In the genomic region with DNA sequence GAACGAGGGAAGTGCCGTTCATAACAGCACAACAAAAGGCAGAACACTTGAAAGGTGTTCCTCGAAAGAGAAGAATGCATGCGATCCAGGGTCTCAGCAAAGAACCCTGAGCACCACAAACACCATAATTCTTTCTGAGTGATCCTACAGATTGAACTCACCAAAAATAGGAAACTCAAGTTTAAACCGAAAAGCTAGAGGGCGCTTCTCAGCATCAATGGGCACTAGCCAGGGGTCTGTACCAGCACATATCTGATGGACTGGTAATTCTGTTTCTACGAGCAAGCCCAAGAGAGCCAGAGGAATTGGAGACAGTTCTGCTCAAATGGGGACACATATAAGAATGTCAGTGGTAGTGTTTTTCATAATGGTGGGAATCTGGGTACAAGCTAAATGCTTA, we compare ENCODE assay signal across 20 mouse cellular contexts.
DNase-seq lines count a peak whose midpoint lies in the region; ATAC-seq and TF ChIP-seq lines count a peak whose summit lies in the region.
"Had no signal": no experiment of that assay in that cellular context is flagged by ENCODE, and none has a peak within 500 bp of the region (broad histone marks: within the 10 kb centered on the region; RNA-seq: fewer than 3 reads in every experiment).

No protein-coding gene starts in this region.

- no peak overlapping the region for H3K4me2 ChIP-seq in intestine, postnatal 0 days (replicated peaks; ENCODE audit: low read depth)
- no peak overlapping the region for H3K4me2 ChIP-seq in intestine, embryonic 15.5 days (replicated peaks)
- H3K4me2 ChIP-seq in midbrain, postnatal 0 days (ENCODE audit: low read depth, low read length, poor library complexity, severe bottlenecking) = no peak overlapping the region
- H3K4me2 ChIP-seq in midbrain, embryonic 16.5 days (ENCODE audit: low read length) = no peak overlapping the region
- H3K4me2 ChIP-seq: embryonic facial prominence, embryonic 13.5 days; forebrain, embryonic 13.5 days had no signal

- intact Hi-C loops in gastrocnemius, adult 2 months (cut with DNase I) = no loop called here

- H3K27ac ChIP-seq in gastrocnemius, adult 2 months = no peak overlapping the region
- H3K27ac ChIP-seq in intestine, postnatal 0 days (ENCODE audit: low read depth, low read length) = no peak overlapping the region
- H3K27ac ChIP-seq in intestine, embryonic 15.5 days = no peak overlapping the region
- no peak overlapping the region for H3K27ac ChIP-seq in midbrain, postnatal 0 days (ENCODE audit: low read depth, low read length)
- no peak overlapping the region for H3K27ac ChIP-seq in midbrain, embryonic 16.5 days (ENCODE audit: low read length)
- H3K27ac ChIP-seq: embryonic facial prominence, embryonic 13.5 days; forebrain, embryonic 13.5 days; heart, embryonic 10.5 days had no signal

- no peaks in the 10 kb centered on the region for H3K4me1 ChIP-seq in intestine, postnatal 0 days (replicated peaks; ENCODE audit: control insufficient read depth, insufficient read depth, low read length)
- peaks cover 8% of the 10 kb centered on the region; the same call in 1 of the 2 replicates for H3K4me1 ChIP-seq in intestine, embryonic 15.5 days (replicated peaks)
- H3K4me1 ChIP-seq in midbrain, postnatal 0 days (ENCODE audit: insufficient read depth, low read length) = peaks cover 14% of the 10 kb centered on the region
- H3K4me1 ChIP-seq in midbrain, embryonic 16.5 days (ENCODE audit: control insufficient read depth, insufficient read depth, low read length) = peaks cover 57% of the 10 kb centered on the region

- no peak overlapping the region for H3K4me3 ChIP-seq in gastrocnemius, adult 2 months
- no peak overlapping the region for H3K4me3 ChIP-seq in intestine, postnatal 0 days (ENCODE audit: low read depth, low read length)
- H3K4me3 ChIP-seq in intestine, embryonic 15.5 days (replicated peaks) = no peak overlapping the region
- H3K4me3 ChIP-seq in midbrain, postnatal 0 days (ENCODE audit: low read depth, low read length) = no peak overlapping the region
- no peak overlapping the region for H3K4me3 ChIP-seq in midbrain, embryonic 16.5 days (ENCODE audit: low read depth, low read length)
- H3K4me3 ChIP-seq: embryonic facial prominence, embryonic 13.5 days; forebrain, embryonic 13.5 days; heart, embryonic 10.5 days had no signal

- no peak for ATAC-seq in intestine, postnatal 0 days
- no peak for ATAC-seq in intestine, embryonic 15.5 days
- no peak for ATAC-seq in midbrain, postnatal 0 days (ENCODE audit: low FRiP score)
- ATAC-seq in midbrain, embryonic 16.5 days = no peak
- ATAC-seq: activated CD4-positive, CD25-positive, alpha-beta regulatory T cell, adult 4 months; forebrain, embryonic 13.5 days; hindbrain, embryonic 16.5 days; Patski had no signal

- TF ChIP-seq CTCF in gastrocnemius, adult 2 months (IDR thresholded peaks at IDR 0.05) = peak; percentile 23; the same call in 1 of the 2 replicates
- TF ChIP-seq CTCF in intestine, postnatal 0 days (IDR thresholded peaks at IDR 0.05; ENCODE audit: low read depth) = peak; percentile 9; the same call in 1 of the 2 replicates
- peak; percentile 51 for TF ChIP-seq CTCF in midbrain, postnatal 0 days (IDR thresholded peaks at IDR 0.05)

- H3K27me3 ChIP-seq in intestine, postnatal 0 days (replicated peaks; ENCODE audit: control insufficient read depth, insufficient read depth, low read length) = 0 out of 2 replicates have a peak, but pooled peaks cover 9% of the 10 kb centered on the region
- H3K27me3 ChIP-seq in intestine, embryonic 15.5 days (replicated peaks) = peaks cover 3% of the 10 kb centered on the region; the same call in 1 of the 2 replicates
- H3K27me3 ChIP-seq in midbrain, postnatal 0 days (ENCODE audit: insufficient read depth, low read length) = no peaks in the 10 kb centered on the region
- no peaks in the 10 kb centered on the region for H3K27me3 ChIP-seq in midbrain, embryonic 16.5 days (ENCODE audit: control insufficient read depth, insufficient read depth, low read depth, low read length)
- H3K27me3 ChIP-seq: CH12.LX, Patski had no signal

- H3K9me3 ChIP-seq in intestine, postnatal 0 days (ENCODE audit: control insufficient read depth) = no peaks in the 10 kb centered on the region
- H3K9me3 ChIP-seq in intestine, embryonic 15.5 days = no peaks in the 10 kb centered on the region
- no peaks in the 10 kb centered on the region for H3K9me3 ChIP-seq in midbrain, postnatal 0 days (ENCODE audit: low read length)
- no peaks in the 10 kb centered on the region for H3K9me3 ChIP-seq in midbrain, embryonic 16.5 days (replicated peaks; ENCODE audit: control insufficient read depth, low read length, poor library complexity, severe bottlenecking)
- H3K9me3 ChIP-seq: embryonic facial prominence, embryonic 13.5 days; forebrain, embryonic 13.5 days; heart, embryonic 10.5 days had no signal

- no peak for DNase-seq in gastrocnemius, adult 2 months
- DNase-seq in gastrocnemius, postnatal 10 days = no peak
- DNase-seq in midbrain, postnatal 0 days (ENCODE audit: low spot score) = no peak
- DNase-seq: adrenal gland, postnatal 14 days; cerebellum, adult 11-12 months; cerebellum, adult 9-10 months; cerebellum, postnatal 25 days; gastrocnemius, postnatal 25 days; heart, adult 11 months; heart, postnatal 14 days had no signal

- H3K36me3 ChIP-seq in intestine, postnatal 0 days (ENCODE audit: control insufficient read depth, insufficient read depth) = no peaks in the 10 kb centered on the region
- H3K36me3 ChIP-seq in intestine, embryonic 15.5 days = no peaks in the 10 kb centered on the region
- no peaks in the 10 kb centered on the region for H3K36me3 ChIP-seq in midbrain, postnatal 0 days (ENCODE audit: insufficient read depth, low read length)
- no peaks in the 10 kb centered on the region for H3K36me3 ChIP-seq in midbrain, embryonic 16.5 days (ENCODE audit: control insufficient read depth, insufficient read depth, low read length)
- H3K36me3 ChIP-seq: embryonic facial prominence, embryonic 13.5 days; heart, embryonic 10.5 days had no signal

- WGBS in intestine, postnatal 0 days = 63% methylated on average over 7 of the region's 7 CpGs
- 55% methylated on average over 7 of the region's 7 CpGs for WGBS in intestine, embryonic 15.5 days
- 44% methylated on average over 7 of the region's 7 CpGs for WGBS in midbrain, postnatal 0 days
- WGBS in midbrain, embryonic 16.5 days = 48% methylated on average over 7 of the region's 7 CpGs

- no peak overlapping the region for H3K9ac ChIP-seq in intestine, postnatal 0 days (ENCODE audit: low read depth, low read length)
- no peak overlapping the region for H3K9ac ChIP-seq in intestine, embryonic 15.5 days
- H3K9ac ChIP-seq in midbrain, postnatal 0 days (replicated peaks; ENCODE audit: low read length, poor library complexity, severe bottlenecking) = no peak overlapping the region
- H3K9ac ChIP-seq in midbrain, embryonic 16.5 days (ENCODE audit: low read depth, low read length) = no peak overlapping the region
- H3K9ac ChIP-seq: embryonic facial prominence, embryonic 13.5 days; forebrain, embryonic 13.5 days had no signal
